Mouse (Mus musculus) gastrocnemius, adult 2 months (tissue): ENCODE data around the gene Gse1. TPM values are rescaled to one million over a fixed set of nuclear protein-coding genes. Genes with fewer than 3 reads are reported as not detected.

Experiments
- DNase-seq: peaks from one replicate; pipeline ENCODE4 v3.0.0; 2022
- H3K27ac ChIP-seq: fragments of 200-600 bp; 2 replicates; pipeline ENCODE4 v1.8.1; 2022; ENCODE audit warnings: mild to moderate bottlenecking
- H3K4me3 ChIP-seq: fragments of 200-600 bp; 2 replicates; pipeline ENCODE4 v1.8.1; 2022; ENCODE audit warnings: mild to moderate bottlenecking, moderate library complexity
- CTCF ChIP-seq: fragments of 200-600 bp; IDR thresholded peaks from 2 replicates; pipeline ENCODE4 v1.8.1; 2022; ENCODE audit warnings: antibody characterized with exemption, mild to moderate bottlenecking, moderate library complexity
- intact Hi-C: fragments of 180-260 bp; cut with DNase I; formaldehyde crosslinking; loops from one replicate; pipeline ENCODE4 v1.15.1; 2025
- total RNA-seq, 2 experiments: library from RNA; stranded (reverse); gene quantifications; 2 replicates each; pipeline ENCODE4 v1.2.3; 2021

Gene Gse1
- total RNA-seq, 2 experiments from 2014 or later, result 26.5 to 37.3 TPM

GRCm38 (mm10) chr8:120549321-120549921, 321.2 kb downstream of the Gse1 start:
- Histone ChIP-seq H3K4me3 (peak overlapping the region; percentile 56), H3K27ac (peak overlapping the region; percentile 85)
- intact Hi-C loops, result no loop called here
- DNase-seq, result no peak
- TF ChIP-seq CTCF, result no peak

- intact Hi-C loops, result no loop called here
- no peak for DNase-seq
- H3K4me3 ChIP-seq, result peak overlapping the region; percentile 56; the same call in 1 of the 2 replicates
- TF ChIP-seq CTCF, result no peak
- peak overlapping the region; percentile 85 for H3K27ac ChIP-seq
Observed at GRCm38 (mm10) chr8:120549922-120550321, 321.7 kb downstream of the Gse1 start.

- no peak for TF ChIP-seq CTCF
- H3K27ac ChIP-seq, result peak overlapping the region; percentile 85
- H3K4me3 ChIP-seq, result peak overlapping the region; percentile 43; the same call in 1 of the 2 replicates
- intact Hi-C loops, result no loop called here
- no peak for DNase-seq
Observed at GRCm38 (mm10) chr8:120550430-120550829, 322.2 kb downstream of the Gse1 start.

- Histone ChIP-seq H3K4me3 (peak overlapping the region; percentile 43), H3K27ac (peak overlapping the region; percentile 85)
- DNase-seq, result no peak
- intact Hi-C loops, result no loop called here
- TF ChIP-seq CTCF, result no peak
Observed at GRCm38 (mm10) chr8:120550937-120551676, 322.9 kb downstream of the Gse1 start.

GRCm38 (mm10) chr8:120551677-120551980, 323.4 kb downstream of the Gse1 start:
- DNase-seq, result no peak
- H3K27ac ChIP-seq, result peak overlapping the region; percentile 85
- no peak for TF ChIP-seq CTCF
- H3K4me3 ChIP-seq, result peak overlapping the region; percentile 43; the same call in 1 of the 2 replicates
- intact Hi-C loops, result no loop called here

- no peak for TF ChIP-seq CTCF
- Histone ChIP-seq H3K27ac (peak overlapping the region; percentile 85), H3K4me3 (no peak overlapping the region)
- no peak for DNase-seq
- intact Hi-C loops, result no loop called here
Observed at GRCm38 (mm10) chr8:120552509-120552908, 324.3 kb downstream of the Gse1 start.

GRCm38 (mm10) chr8:120553441-120554123, 325.3 kb downstream of the Gse1 start:
- no peak for DNase-seq
- Histone ChIP-seq H3K27ac (peak overlapping the region; percentile 85), H3K4me3 (no peak overlapping the region)
- intact Hi-C loops, result no loop called here
- no peak for TF ChIP-seq CTCF

- Histone ChIP-seq H3K4me3 (peak overlapping the region; percentile 19; the same call in 1 of the 2 replicates), H3K27ac (peak overlapping the region; percentile 81)
- peak; percentile 74 for DNase-seq
- intact Hi-C loops, result no loop called here
- no peak for TF ChIP-seq CTCF
Observed at GRCm38 (mm10) chr8:120554466-120555039, 326.3 kb downstream of the Gse1 start.

GRCm38 (mm10) chr8:120556198-120556892, 328.1 kb downstream of the Gse1 start:
- DNase-seq, result no peak
- H3K4me3 ChIP-seq, result peak overlapping the region; percentile 47
- intact Hi-C loops, result no loop called here
- TF ChIP-seq CTCF, result no peak
- H3K27ac ChIP-seq, result peak overlapping the region; percentile 81

- no peak for TF ChIP-seq CTCF
- peak; percentile 65 for DNase-seq
- peak overlapping the region; percentile 81 for H3K27ac ChIP-seq
- no peak overlapping the region for H3K4me3 ChIP-seq
- intact Hi-C loops, result no loop called here
Observed at GRCm38 (mm10) chr8:120557170-120557965, 329.1 kb downstream of the Gse1 start.

GRCm38 (mm10) chr8:120558162-120558561, 329.9 kb downstream of the Gse1 start:
- no peak for DNase-seq
- no peak for TF ChIP-seq CTCF
- Histone ChIP-seq H3K27ac (no peak overlapping the region), H3K4me3 (no peak overlapping the region)
- intact Hi-C loops, result no loop called here

- TF ChIP-seq CTCF, result no peak
- Histone ChIP-seq H3K4me3 (no peak overlapping the region), H3K27ac (0 out of 2 replicates have a peak overlapping the region, but pooled peaks have one; percentile 1)
- intact Hi-C loops, result no loop called here
- DNase-seq, result no peak
Observed at GRCm38 (mm10) chr8:120559654-120560053, 331.4 kb downstream of the Gse1 start.
